Mouse (Mus musculus) spleen, embryonic (tissue): ENCODE results near the gene Tex13a.

Experiments
- CTCF ChIA-PET: fragments of 350-600 bp; sonication (Branson Sonifier 250); formaldehyde crosslinking; loops from one replicate; lab custom pipeline; 2022; lab: Charles Lee

The Tex13a gene

DNA sequence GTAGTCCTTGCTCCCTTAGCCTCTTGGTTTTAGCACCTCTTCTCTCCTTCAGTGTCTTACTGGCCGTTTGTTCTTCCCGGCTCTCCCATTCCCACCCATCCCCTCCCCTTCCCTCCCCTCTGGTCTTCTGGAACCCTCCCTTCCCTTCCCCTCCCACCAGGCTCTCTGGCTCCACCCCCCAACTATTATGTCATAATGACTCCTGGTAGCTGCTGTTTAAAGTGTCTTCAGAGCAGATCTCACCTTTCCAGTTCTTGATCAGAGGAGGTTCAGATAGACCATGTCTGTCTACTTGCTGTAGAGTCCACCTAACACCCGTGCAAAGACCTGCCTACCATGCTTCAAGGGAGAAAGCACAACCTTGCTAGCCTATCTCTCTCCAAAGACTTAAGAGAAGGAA is at the start of gene Tex13a:
Tex13a (minus strand) TSS at position 101 of the 400 bp plus-strand sequence.
- CTCF ChIA-PET = no interaction called here

DNA sequence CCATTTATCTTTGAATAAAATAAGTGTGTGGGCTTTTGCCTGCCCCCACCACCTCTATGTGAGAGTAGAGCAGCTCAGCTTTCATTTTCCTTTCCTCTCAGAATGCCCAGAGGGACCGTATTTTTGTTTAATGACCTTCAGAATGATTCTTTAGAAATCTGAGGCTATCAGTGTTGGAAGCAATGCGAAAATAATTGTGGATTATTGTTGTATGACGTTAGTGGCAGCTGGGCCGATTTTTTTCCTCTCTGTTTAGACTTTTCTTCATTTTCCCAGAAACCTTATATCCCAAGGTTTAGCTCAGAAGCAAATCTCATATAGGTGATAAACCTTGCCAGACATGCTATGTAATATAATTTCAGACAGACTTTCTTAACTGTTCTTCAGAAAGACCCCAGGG is 25.2 kb upstream of the Tex13a start:
- CTCF ChIA-PET = no interaction called here

DNA sequence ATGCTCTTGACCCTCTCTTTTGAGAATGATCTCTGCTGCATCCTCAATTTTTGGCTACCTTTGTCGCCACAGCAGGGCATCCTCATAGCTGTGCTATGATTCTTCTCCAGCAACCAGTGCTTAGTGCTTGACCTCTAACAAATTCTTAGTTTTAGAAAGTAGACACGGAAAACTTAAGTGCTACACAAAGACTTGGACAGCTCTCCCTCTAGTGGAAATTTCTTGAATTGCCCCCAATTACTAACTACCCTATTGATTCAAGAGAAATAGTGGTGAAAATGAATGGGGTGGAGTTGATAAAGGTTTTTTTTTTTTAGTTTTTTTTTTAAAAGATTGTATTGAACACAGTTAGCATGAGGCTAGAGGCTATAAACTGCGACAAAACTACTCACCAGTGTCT is 39.2 kb downstream of the Tex13a start:
- CTCF ChIA-PET = no interaction called here
